Mouse (Mus musculus) brain, embryonic 18.5 days (tissue): Measurements from ENCODE around the gene Mertk.

Experiments
- DNase-seq: peaks from one replicate; pipeline ENCODE4 v3.0.0-alpha.2; 2012; ENCODE audit warnings: low read depth, low spot score

The Mertk gene

DNA sequence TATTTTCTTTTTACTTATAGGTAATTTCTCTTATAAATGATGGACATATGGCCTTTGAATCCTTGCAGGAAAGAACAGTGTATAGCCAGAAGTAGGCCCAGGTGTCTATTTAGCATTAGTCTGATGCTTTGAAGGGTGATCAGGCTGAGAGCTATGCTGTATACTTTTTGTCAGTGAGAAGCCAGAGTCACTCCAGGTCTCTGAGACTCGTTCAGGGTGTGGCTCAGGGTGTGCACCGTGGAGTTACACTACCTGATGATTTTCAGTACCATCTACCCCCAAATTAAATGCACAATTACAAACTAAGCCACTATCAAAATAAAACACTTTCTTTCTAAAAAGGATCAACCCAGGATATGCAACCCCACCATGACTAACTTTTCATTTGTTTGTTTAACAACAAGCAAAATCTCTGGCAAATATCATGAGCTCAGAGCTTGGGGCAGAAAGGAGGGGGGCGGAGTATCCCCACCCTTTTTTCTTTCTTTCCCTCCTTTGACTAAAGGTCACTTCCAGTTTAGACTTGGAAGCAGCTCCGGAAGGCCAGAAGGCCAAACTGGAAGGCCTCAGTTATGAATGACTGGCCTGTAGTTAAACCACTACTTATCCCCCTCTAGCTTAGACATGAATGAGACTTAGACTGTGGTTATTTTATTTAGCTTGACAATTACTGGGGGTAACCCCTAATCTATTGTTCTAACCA, 69.9 kb downstream of the Mertk start:
- DNase-seq = no peak

- no peak for DNase-seq
Observed at GRCm38 (mm10) chr2:128770557-128770956, 71.8 kb downstream of the Mertk start.

DNA sequence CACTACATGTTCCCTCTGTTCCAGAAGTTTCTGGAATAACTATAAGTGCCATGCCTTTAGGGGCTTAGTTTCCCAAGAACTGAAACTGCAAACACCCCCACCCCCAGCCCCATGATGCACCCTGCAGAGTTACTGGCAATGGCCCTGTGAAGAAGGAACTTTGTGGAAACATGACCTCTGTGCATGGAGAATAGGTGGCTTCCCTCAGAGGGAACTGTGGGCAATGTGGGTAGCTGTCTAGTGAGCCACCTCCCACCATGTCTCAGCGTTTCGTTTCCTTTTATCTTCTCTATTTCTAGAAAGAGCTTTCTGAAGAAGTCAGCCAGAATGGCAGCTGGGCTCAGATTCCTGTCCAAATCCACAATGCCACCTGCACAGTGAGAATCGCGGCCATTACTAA, 72.3 kb downstream of the Mertk start:
- DNase-seq = no peak

- DNase-seq = no peak
Observed at GRCm38 (mm10) chr2:128771750-128772338, 73.1 kb downstream of the Mertk start.

DNA sequence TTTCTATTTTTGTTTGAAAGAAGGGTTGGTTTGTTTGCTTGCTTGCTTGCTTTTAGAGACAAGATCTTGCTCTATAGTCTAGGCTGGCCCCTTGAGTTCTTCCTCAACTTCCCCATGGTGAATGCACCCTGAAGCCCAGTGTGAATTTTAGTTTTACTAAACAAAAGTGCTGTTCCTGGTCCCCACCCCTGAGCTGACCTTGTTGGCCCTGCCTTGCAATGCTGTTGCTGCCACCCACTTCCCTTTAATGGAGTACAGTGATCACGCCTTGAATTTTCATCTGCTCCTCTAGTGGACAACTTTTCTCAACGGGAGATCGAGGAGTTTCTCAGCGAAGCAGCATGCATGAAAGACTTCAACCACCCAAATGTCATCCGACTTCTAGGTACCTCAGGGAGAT, 83.5 kb downstream of the Mertk start:
- no peak for DNase-seq

DNA sequence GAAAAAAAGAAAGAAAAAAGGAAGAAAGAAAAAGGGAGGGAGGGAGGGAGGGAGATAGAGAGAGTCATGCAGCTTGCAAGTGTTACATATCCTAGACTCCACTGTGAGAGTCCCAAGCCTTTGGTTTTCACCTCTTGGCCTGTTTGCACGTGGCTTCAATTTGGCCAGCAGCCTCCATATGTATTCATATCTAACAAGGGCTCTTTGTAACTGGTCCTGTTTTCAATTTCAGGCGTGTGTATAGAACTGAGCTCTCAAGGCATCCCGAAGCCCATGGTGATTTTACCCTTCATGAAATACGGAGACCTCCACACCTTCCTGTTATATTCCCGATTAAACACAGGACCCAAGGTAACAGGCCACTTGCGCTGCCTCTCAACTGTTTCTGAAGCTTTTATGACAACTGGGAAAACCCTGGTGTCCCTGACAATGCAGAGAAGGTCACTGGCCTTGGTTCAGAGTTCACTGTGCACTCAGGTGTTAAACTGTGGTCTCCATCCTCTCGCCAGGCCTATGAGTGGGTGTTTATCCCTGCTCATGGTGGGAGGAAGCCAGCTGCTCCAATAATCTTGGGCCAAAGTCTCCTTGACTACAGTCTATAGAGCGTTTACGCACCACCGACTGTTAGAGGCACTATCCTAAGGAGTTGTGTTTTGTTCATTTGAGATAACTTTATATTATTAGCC, 85.0 kb downstream of the Mertk start:
- DNase-seq = no peak

DNA sequence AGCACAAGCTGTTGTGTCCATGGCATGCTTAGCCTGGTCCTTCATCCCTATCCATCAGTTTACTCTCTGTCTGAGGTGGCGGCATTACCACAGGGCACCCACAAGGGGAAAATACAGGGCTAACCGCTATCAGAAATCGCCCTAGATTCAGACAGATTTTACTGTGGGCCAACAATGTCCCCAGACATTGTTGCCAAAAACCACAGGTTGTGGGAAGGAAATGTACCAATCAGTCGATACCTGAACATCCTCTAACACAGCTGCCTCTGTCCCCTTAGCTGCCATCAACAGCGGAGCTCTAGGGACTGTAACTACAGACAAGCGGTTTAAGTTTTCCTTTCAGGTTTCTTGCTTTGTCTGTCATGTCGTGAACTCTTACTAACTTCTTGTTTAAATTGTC, 86.1 kb downstream of the Mertk start:
- DNase-seq = no peak

- no peak for DNase-seq
Observed at GRCm38 (mm10) chr2:128786341-128786740, 87.6 kb downstream of the Mertk start.

DNA sequence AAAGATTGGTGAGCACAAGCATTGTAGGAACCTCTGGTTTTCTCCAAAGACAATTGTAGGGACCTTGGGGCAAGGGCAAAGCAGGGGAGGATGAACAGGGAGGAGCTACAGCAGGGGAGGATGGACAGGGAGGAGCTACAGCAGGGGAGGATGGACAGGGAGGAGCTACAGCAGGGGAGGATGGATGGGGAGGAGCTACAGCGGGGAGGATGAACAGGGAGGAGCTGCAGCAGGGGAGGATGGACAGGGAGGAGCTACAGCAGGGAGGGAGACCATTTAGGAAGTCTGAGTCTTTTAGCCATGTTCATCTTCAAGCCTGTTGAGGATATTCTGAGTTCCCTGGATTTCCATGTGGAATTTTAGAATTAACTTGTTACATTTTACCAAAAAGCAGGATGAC, 88.0 kb downstream of the Mertk start:
- no peak for DNase-seq

DNA sequence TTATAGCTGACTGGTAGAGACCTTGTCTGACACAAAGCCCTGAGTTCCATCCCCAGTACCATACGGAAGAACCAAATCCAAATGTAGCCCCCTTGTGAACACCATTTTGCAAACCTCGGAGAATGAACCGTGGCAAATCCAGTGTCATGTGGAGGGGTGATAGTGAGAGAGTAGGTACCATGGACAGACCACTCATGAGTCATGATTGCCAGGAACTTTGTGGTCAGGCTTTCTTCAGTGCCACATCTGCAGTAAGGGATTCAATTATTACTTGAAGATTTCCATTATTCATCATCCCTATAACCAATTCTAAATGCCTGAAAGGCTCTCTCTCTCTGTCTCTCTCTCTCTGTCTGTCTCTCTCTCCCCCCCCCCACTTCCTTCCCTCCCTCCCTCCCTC, 89.0 kb downstream of the Mertk start:
- DNase-seq = no peak

DNA sequence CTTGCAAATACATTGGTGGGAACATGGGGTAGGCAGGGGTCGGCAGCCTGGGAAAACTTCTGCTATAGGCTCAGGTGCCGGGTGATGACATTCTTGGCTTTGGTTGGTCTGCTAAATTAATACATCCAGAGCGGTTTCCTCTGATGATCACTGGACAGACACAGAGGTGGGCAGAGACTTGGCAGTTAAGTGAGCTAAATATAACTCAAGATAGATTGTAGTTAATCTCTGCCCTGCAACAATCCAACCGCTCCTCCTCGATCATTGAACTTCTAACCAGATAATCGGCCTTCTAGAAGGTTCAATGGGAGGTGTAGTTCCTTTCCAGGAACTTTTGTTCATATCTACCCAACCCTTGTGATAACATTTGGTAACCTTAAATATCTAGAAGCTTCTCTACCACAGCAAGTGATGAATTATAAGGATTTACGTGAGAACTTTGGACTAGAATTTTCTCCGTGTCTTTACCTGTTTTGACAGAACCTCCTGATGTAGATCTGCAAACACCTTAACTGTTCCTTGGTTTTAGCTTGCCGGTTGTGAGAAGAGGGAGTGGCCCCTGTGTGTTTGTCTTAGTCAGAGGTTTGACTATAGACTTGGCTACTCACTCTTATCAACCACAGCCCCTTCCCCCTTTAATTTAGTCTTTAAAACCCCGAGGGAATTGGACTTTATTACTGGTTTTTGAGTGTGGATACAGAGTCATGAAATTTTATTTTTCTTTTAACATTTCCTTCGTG, 92.3 kb downstream of the Mertk start:
- no peak for DNase-seq

DNA sequence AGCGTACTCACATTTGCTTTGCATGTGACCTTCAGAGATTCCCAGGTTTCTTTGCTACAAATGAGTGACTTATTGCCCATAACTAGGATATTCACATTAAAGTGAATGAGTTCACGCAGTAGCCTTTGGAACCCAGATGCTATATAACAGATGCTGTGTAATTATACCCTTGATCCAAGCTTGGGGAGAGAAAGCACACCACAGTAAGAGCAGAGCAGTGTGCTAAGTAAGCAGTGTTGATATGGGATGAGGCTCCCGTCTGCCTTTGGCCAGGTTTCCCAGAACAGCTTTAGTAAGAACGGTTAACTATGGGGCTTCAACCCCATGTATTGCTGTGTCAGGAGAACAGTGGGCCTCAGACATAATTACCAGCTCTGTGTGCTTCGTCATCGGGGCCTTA, 95.2 kb downstream of the Mertk start:
- DNase-seq = no peak

GRCm38 (mm10) chr2:128796463-128796862, 97.7 kb downstream of the Mertk start:
- DNase-seq = no peak

GRCm38 (mm10) chr2:128803441-128803840, 104.7 kb downstream of the Mertk start:
- DNase-seq = no peak

DNA sequence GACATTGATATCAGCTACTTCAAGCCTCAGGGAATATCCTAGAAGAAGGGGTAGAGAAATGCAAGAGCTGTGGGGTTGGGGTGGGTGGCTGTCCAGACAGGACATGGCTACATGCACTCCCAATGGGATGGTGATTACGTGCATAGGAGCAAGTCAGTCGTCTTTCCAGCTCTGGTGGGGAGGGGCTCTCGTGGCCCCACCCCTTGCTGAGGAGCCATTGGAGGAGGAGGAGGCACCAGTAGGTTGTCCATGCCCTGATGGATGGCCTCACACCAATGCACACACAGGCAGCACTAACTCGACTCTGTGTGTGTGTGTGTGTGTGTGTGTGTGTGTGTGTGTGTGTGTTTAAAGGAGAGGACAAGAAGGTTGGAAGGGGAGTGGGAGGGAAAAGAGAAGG, 106.6 kb downstream of the Mertk start:
- no peak for DNase-seq

DNA sequence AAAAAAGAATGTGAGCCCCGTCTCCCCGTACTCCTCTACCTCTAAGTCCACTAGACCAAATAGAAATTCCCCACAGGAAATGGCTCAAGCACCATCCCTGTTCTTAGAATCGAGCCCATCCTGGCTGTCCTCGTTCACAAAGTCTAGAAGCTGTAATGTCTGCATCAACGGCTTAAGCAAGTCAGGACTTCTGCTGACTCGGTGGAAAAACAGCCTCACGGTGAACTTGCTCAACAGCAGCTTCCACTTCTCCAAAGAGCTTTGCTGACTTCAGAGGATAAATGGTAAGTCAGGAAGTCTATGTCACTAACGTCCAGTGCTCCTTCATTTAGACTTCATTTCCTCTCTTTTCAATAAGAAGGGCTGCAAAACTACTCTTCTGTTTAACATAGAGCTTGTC, 107.8 kb downstream of the Mertk start:
- DNase-seq = no peak

DNA sequence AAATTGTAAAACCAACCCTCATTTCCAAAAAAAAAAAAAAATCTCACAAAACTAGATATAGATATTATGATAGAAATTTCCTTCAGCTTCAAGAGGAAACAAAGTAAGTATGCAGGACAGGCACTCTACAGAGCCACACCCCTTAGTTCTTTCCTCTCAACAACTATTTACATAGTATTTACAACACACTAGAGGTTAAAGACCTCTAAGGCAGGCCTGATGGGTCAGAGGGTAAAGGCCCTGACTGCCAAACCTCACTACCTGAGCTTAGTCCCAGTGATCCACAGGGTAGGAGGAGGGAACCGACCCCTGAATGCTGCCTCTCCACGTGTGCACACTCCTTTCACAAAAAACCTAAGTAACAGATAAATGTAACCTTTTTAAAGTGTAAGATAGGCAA, 114.0 kb downstream of the Mertk start:
- DNase-seq = no peak

GRCm38 (mm10) chr2:128816311-128816710, 117.6 kb downstream of the Mertk start:
- DNase-seq = no peak

GRCm38 (mm10) chr2:128816916-128817315, 118.2 kb downstream of the Mertk start:
- DNase-seq = no peak

DNA sequence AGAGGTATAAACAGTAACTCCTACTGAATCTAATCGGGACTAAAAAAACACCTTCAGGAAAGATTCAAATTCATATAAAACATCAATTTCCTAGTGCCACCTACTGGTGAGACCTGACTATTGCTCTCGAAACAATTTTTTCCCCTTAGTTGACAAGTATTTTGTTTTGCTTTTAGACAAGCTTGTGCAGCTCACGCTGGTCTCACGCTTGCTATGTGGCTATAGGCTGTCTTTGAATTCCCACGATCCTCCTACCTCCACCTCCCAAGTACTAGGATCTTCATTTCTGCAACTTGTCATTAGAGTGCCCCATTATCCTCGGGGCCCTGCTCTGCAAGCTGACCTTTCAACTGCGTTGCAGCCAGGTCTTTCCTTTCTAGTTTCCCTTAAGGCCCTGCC, 118.6 kb downstream of the Mertk start:
- peak; percentile 73 for DNase-seq

- DNase-seq = peak; percentile 92
Observed at GRCm38 (mm10) chr2:128817786-128818681, 119.3 kb downstream of the Mertk start, which contains the start of gene Tmem87b. Tmem87b (plus strand) TSS chr2:128818118.
